Mouse (Mus musculus): ENCODE measurements around the gene Kcnj12. TPM values are rescaled to one million over a fixed set of nuclear protein-coding genes. Genes with fewer than 3 reads are reported as not detected.
A peak's percentile ranks its signal among the peaks of the same experiment; 100 is the strongest.

The Kcnj12 gene
- total and polyA plus RNA-seq, 3 experiments = not detected

DNA sequence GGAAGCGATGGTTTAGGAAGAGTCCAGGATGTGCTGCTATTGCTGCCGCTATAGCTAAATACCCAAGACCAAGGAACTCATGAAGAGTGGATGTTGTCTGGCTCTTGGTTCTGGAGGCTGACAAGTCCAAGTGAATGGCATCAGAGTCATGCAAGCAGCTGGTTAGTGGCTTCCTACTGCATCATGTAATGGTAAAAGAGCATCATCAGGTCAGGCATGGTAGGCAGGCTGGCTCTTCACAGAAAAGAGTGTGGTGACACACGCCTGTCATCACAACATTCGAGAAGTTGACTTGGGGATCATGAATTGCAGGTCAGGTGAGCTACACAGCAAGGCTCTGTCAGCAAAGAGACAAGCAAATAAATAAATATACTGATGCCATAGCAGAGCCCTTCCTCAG is 89.1 kb downstream of the Kcnj12 start:
- H3K36me3 ChIP-seq (replicated peaks in 1 of 2; ENCODE audit: control insufficient read depth in 1 of 2, insufficient read depth in 1 of 2, low read length in 1 of 2) = no peaks in the 10 kb centered on the region
- no peak overlapping the region for H3K9ac ChIP-seq (ENCODE audit: insufficient read depth, low read depth)
- peaks cover 63 to 86% of the 10 kb centered on the region in 2 experiments for H3K4me1 ChIP-seq (ENCODE audit: control insufficient read depth in 1 of 2, insufficient read depth in 2 of 2)
- H3K4me2 ChIP-seq (ENCODE audit: insufficient read depth, low read depth, poor library complexity, severe bottlenecking) = 0 out of 2 replicates have a peak overlapping the region, but pooled peaks have one; percentile 59
- H3K27me3 ChIP-seq (replicated peaks) = peaks cover 2% of the 10 kb centered on the region
- no peaks in the 10 kb centered on the region for H3K9me3 ChIP-seq (replicated peaks; ENCODE audit: low read length)
- TF ChIP-seq CHD1 (IDR thresholded peaks at IDR 0.05; ENCODE audit: low read depth, low read length) = no peak
- TF ChIP-seq USF1 (IDR thresholded peaks at IDR 0.05; ENCODE audit: low read depth, low read length) = no peak
- peak; percentile 51 for TF ChIP-seq ETS1 (conservative IDR thresholded peaks at IDR 0.05; ENCODE audit: low read depth, low read length)
- TF ChIP-seq GABPA (IDR thresholded peaks at IDR 0.05; ENCODE audit: insufficient replicate concordance, low read depth, low read length) = no peak
- no peak for TF ChIP-seq CTCF (conservative IDR thresholded peaks at IDR 0.05 in 1 of 2, IDR thresholded peaks at IDR 0.05 in 1 of 2; ENCODE audit: low read depth in 2 of 2, low read length in 2 of 2)
- no peak for TF ChIP-seq JUND (conservative IDR thresholded peaks at IDR 0.05; ENCODE audit: low read depth, low read length)
- TF ChIP-seq EP300 (IDR thresholded peaks at IDR 0.05; ENCODE audit: low read length) = no peak
- dilution Hi-C loops (cut with MboI; ENCODE audit: extremely low pct_ligation_motif_present, extremely low pct_unique_long_range_greater_than_20kb, low sequenced_read_pairs) (no loop called here), in situ Hi-C loops (cut with MboI; ENCODE audit: low pct_ligation_motif_present, low pct_unique_long_range_greater_than_20kb, low sequenced_read_pairs) (loop anchor here (5.0 kb wide), 1 partner anchor 531 kb away; no protein-coding TSS in a partner anchor)
- no peak overlapping the region for H3K27ac ChIP-seq (ENCODE audit: insufficient read depth, low read depth)
- no peaks in the 10 kb centered on the region for H3K79me2 ChIP-seq (replicated peaks; ENCODE audit: control insufficient read depth, extremely low read depth, insufficient read depth, poor library complexity, severe bottlenecking)
- DNase-seq (ENCODE audit: extremely low read depth) = no peak
- no peak overlapping the region for H3K4me3 ChIP-seq (replicated peaks in 1 of 3; ENCODE audit: low read depth in 2 of 3, low read length in 2 of 3, poor library complexity in 1 of 3)

- no peak overlapping the region for H3K9ac ChIP-seq (ENCODE audit: insufficient read depth, low read depth)
- no peaks in the 10 kb centered on the region for H3K9me3 ChIP-seq (replicated peaks; ENCODE audit: low read length)
- H3K4me1 ChIP-seq (ENCODE audit: control insufficient read depth in 1 of 2, insufficient read depth in 2 of 2) = peaks cover 65 to 85% of the 10 kb centered on the region in 2 experiments
- in situ Hi-C loops (cut with MboI; ENCODE audit: low pct_ligation_motif_present, low pct_unique_long_range_greater_than_20kb, low sequenced_read_pairs) = loop anchor here (5.0 kb wide), 1 partner anchor 530 kb away; no protein-coding TSS in a partner anchor
- no peaks in the 10 kb centered on the region for H3K36me3 ChIP-seq (replicated peaks in 1 of 2; ENCODE audit: control insufficient read depth in 1 of 2, insufficient read depth in 1 of 2, low read length in 1 of 2)
- dilution Hi-C loops (cut with MboI; ENCODE audit: extremely low pct_ligation_motif_present, extremely low pct_unique_long_range_greater_than_20kb, low sequenced_read_pairs) = no loop called here
- H3K27me3 ChIP-seq (replicated peaks) = peaks cover 2% of the 10 kb centered on the region
- no peaks in the 10 kb centered on the region for H3K79me2 ChIP-seq (replicated peaks; ENCODE audit: control insufficient read depth, extremely low read depth, insufficient read depth, poor library complexity, severe bottlenecking)
- peak overlapping the region; percentile 48 for H3K27ac ChIP-seq (ENCODE audit: insufficient read depth, low read depth)
- H3K4me3 ChIP-seq (replicated peaks in 1 of 3; ENCODE audit: low read depth in 2 of 3, low read length in 2 of 3, poor library complexity in 1 of 3) = no peak overlapping the region
- H3K4me2 ChIP-seq (ENCODE audit: insufficient read depth, low read depth, poor library complexity, severe bottlenecking) = peak overlapping the region; percentile 59
- DNase-seq (ENCODE audit: extremely low read depth) = peak; percentile 94
- peak; percentile 92 for TF ChIP-seq SIN3A (IDR thresholded peaks at IDR 0.05; ENCODE audit: low read length)
- TF ChIP-seq RAD21 (IDR thresholded peaks at IDR 0.05; ENCODE audit: low read depth, low read length) = no peak; the same call in none of the 2 replicates
- TF ChIP-seq MXI1 (IDR thresholded peaks at IDR 0.05; ENCODE audit: low read depth, low read length) = peak; percentile 32; the same call in 1 of the 2 replicates
- TF ChIP-seq ZC3H11A (IDR thresholded peaks at IDR 0.05; ENCODE audit: low read depth, low read length) = no peak
- TF ChIP-seq MEF2A (IDR thresholded peaks at IDR 0.05; ENCODE audit: borderline replicate concordance, low read depth, low read length) = peak; percentile 97
- TF ChIP-seq MYC (IDR thresholded peaks at IDR 0.05; ENCODE audit: low read depth, low read length) = peak; percentile 79
- peak; percentile 97 for TF ChIP-seq ETS1 (conservative IDR thresholded peaks at IDR 0.05; ENCODE audit: low read depth, low read length)
- no peak; the same call in 1 of the 2 replicates for TF ChIP-seq HCFC1 (IDR thresholded peaks at IDR 0.05; ENCODE audit: low read depth, low read length)
- TF ChIP-seq CHD1 (IDR thresholded peaks at IDR 0.05; ENCODE audit: low read depth, low read length) = 0 out of 2 replicates have a peak, but pooled peaks have one; percentile 46
- TF ChIP-seq USF1 (IDR thresholded peaks at IDR 0.05; ENCODE audit: low read depth, low read length) = no peak
- no peak for TF ChIP-seq PAX5 (IDR thresholded peaks at IDR 0.05; ENCODE audit: low read length)
- TF ChIP-seq RCOR1 (conservative IDR thresholded peaks at IDR 0.05; ENCODE audit: low read depth, low read length) = peak; percentile 90
- no peak for TF ChIP-seq UBTF (IDR thresholded peaks at IDR 0.05; ENCODE audit: low read depth, low read length)
- TF ChIP-seq POLR2AphosphoS2 (IDR thresholded peaks at IDR 0.05; ENCODE audit: low read depth, low read length) = no peak; the same call in 1 of the 2 replicates
- peak; percentile 57; the same call in 1 of the 2 replicates for TF ChIP-seq NELFE (IDR thresholded peaks at IDR 0.05; ENCODE audit: low read depth, low read length)
- no peak for TF ChIP-seq USF2 (conservative IDR thresholded peaks at IDR 0.05; ENCODE audit: low read depth, low read length)
- peak; percentile 68 for TF ChIP-seq MAX (IDR thresholded peaks at IDR 0.05; ENCODE audit: low read length)
- TF ChIP-seq CTCF (conservative IDR thresholded peaks at IDR 0.05 in 1 of 2, IDR thresholded peaks at IDR 0.05 in 1 of 2; ENCODE audit: low read depth in 2 of 2, low read length in 2 of 2) = no peak
- 0 out of 2 replicates have a peak, but pooled peaks have one; percentile 45 for TF ChIP-seq KAT2A (IDR thresholded peaks at IDR 0.05; ENCODE audit: insufficient replicate concordance, low read length)
- peak; percentile 74; the same call in 1 of the 2 replicates for TF ChIP-seq TBP (conservative IDR thresholded peaks at IDR 0.05; ENCODE audit: low read depth, low read length)
- TF ChIP-seq ZNF384 (IDR thresholded peaks at IDR 0.05; ENCODE audit: low read depth, low read length) = peak; percentile 72
- TF ChIP-seq GABPA (IDR thresholded peaks at IDR 0.05; ENCODE audit: insufficient replicate concordance, low read depth, low read length) = no peak
- TF ChIP-seq MAZ (IDR thresholded peaks at IDR 0.05; ENCODE audit: low read depth, low read length) = peak; percentile 85; the same call in 1 of the 2 replicates
- TF ChIP-seq JUND (conservative IDR thresholded peaks at IDR 0.05; ENCODE audit: low read depth, low read length) = peak; percentile 86
- TF ChIP-seq ELF1 (IDR thresholded peaks at IDR 0.05; ENCODE audit: low read depth, low read length) = 0 out of 2 replicates have a peak, but pooled peaks have one; percentile 29
- TF ChIP-seq EP300 (IDR thresholded peaks at IDR 0.05; ENCODE audit: low read length) = peak; percentile 94
- TF ChIP-seq TCF12 (IDR thresholded peaks at IDR 0.05; ENCODE audit: low read depth, low read length) = peak; percentile 88
- 0 out of 2 replicates have a peak, but pooled peaks have one; percentile 52 for TF ChIP-seq E2F4 (IDR thresholded peaks at IDR 0.05; ENCODE audit: insufficient replicate concordance, low read depth, low read length)
Measured at GRCm38 (mm10) chr11:61112323-61112995, 90.1 kb downstream of the Kcnj12 start.
